Mouse (Mus musculus) lung, embryonic 14.5 days (tissue): Measurements from ENCODE around the gene Clca3a1. TPM values are rescaled to one million over a fixed set of nuclear protein-coding genes. Genes with fewer than 3 reads are reported as not detected.

ENCODE experiments used
- ATAC-seq: fragments of 200-750 bp; cut with Nextera tagmentation; 2 replicates; pipeline ENCODE4 v1.8.0; 2017; ENCODE audit warnings: mild to moderate bottlenecking, moderate TSS enrichment, moderate library complexity; ENCODE audit not compliant: insufficient read depth
- DNase-seq: peaks from one replicate; pipeline ENCODE4 v3.0.0-alpha.2; 2015
- H3K27ac ChIP-seq: fragments of 300-500 bp; sonication (generic); 2 replicates; pipeline ENCODE4 v1.5.1; 2014; ENCODE audit warnings: low read depth, mild to moderate bottlenecking, moderate library complexity
- H3K27me3 ChIP-seq: fragments of 300-500 bp; sonication (generic); 2 replicates; pipeline ENCODE4 v1.6.1; 2014; ENCODE audit warnings: low read length, control low read depth; ENCODE audit not compliant: insufficient read depth
- H3K36me3 ChIP-seq: fragments of 300-500 bp; sonication (generic); 2 replicates; pipeline ENCODE4 v1.6.1; 2014; ENCODE audit warnings: control low read depth; ENCODE audit not compliant: insufficient read depth
- H3K4me1 ChIP-seq: fragments of 300-500 bp; sonication (generic); 2 replicates; pipeline ENCODE4 v1.6.1; 2014; ENCODE audit warnings: antibody characterized with exemption, control low read depth; ENCODE audit not compliant: insufficient read depth
- H3K4me2 ChIP-seq: fragments of 300-500 bp; sonication (generic); 2 replicates; pipeline ENCODE4 v1.6.1; 2014; ENCODE audit warnings: mild to moderate bottlenecking
- H3K4me3 ChIP-seq: fragments of 300-500 bp; sonication (generic); 2 replicates; pipeline ENCODE4 v1.5.1; 2014; ENCODE audit warnings: low read depth, low read length
- H3K9ac ChIP-seq: fragments of 300-500 bp; sonication (generic); 2 replicates; pipeline ENCODE4 v1.6.1; 2014
- H3K9me3 ChIP-seq: fragments of 300-500 bp; sonication (generic); 2 replicates; pipeline ENCODE4 v1.6.1; 2016; ENCODE audit warnings: low read depth, low read length, control low read depth
- CTCF ChIP-seq: IDR thresholded peaks from 2 replicates; pipeline ENCODE4 v1.5.1; 2016; ENCODE audit warnings: antibody characterized with exemption, low read depth
- WGBS: fragments of 180-500 bp; shearing (Covaris S2); extraction: QIAGEN DNeasy Blood & Tissue Kit; methylation state at CpG from one replicate; pipeline ENCODE4 v1.1.7; 2014; 5-methylcytosine and 5-hydroxymethylcytosine counted together
- polyA plus RNA-seq: library from polyadenylated mRNA; unstranded; fragments of >200 nt; fragmentation: Nextera tagmentation; extraction: Ambion mirVana; gene quantifications from 2 replicates; pipeline ENCODE4 v1.2.1, GENCODE M21; 2014

Clca3a1 gene
- polyA plus RNA-seq, 1 experiment from 2014 or later, result 2.8 TPM

GRCm38 (mm10) chr3:144714126-144714525 lies 46.7 kb downstream of the Clca3a1 start:
- H3K9ac ChIP-seq, result no peak overlapping the region

GRCm38 (mm10) chr3:144711607-144712206 lies 49.1 kb downstream of the Clca3a1 start:
- no peak overlapping the region for H3K9ac ChIP-seq
- H3K27ac ChIP-seq, result no peak overlapping the region
- H3K4me3 ChIP-seq, result no peak overlapping the region
- ATAC-seq (no peak), DNase-seq (no peak)
- WGBS, result 85% methylated on average over 6 of the region's 6 CpGs
- H3K9me3 ChIP-seq, result no peaks in the 10 kb centered on the region
- H3K27me3 ChIP-seq, result no peaks in the 10 kb centered on the region
- H3K4me2 ChIP-seq, result no peak overlapping the region
- TF ChIP-seq CTCF, result no peak
- H3K36me3 ChIP-seq, result peaks cover 42% of the 10 kb centered on the region
- H3K4me1 ChIP-seq, result no peaks in the 10 kb centered on the region

More at GRCm38 (mm10) chr3:144714126-144714525, 46.7 kb downstream of the Clca3a1 start:
- 46% methylated on average over 7 of the region's 7 CpGs for WGBS
- no peak for ATAC-seq
- peak overlapping the region; percentile 20; the same call in 1 of the 2 replicates for H3K27ac ChIP-seq
- TF ChIP-seq CTCF, result no peak
- no peak overlapping the region for H3K4me2 ChIP-seq
- H3K4me1 ChIP-seq, result peaks cover 5% of the 10 kb centered on the region
- H3K36me3 ChIP-seq, result peaks cover 26% of the 10 kb centered on the region
- H3K9me3 ChIP-seq, result no peaks in the 10 kb centered on the region
- no peak overlapping the region for H3K4me3 ChIP-seq
- no peak for DNase-seq
- H3K27me3 ChIP-seq, result no peaks in the 10 kb centered on the region

- Histone ChIP-seq H3K4me2 (no peak overlapping the region), H3K27ac (no peak overlapping the region), H3K9me3 (no peaks in the 10 kb centered on the region), H3K27me3 (no peaks in the 10 kb centered on the region), H3K4me1 (no peaks in the 10 kb centered on the region), H3K4me3 (no peak overlapping the region), H3K9ac (no peak overlapping the region), H3K36me3 (peaks cover 57% of the 10 kb centered on the region)
- TF ChIP-seq CTCF, result no peak
- WGBS, result 64% methylated on average over 5 of the region's 5 CpGs
- no peak for ATAC-seq
- DNase-seq, result no peak
These were observed 52.2 kb downstream of the Clca3a1 start for GRCm38 (mm10) chr3:144708612-144709011.

GRCm38 (mm10) chr3:144703959-144704358 lies 56.8 kb downstream of the Clca3a1 start:
- Histone ChIP-seq H3K4me2 (no peak overlapping the region), H3K4me1 (no peaks in the 10 kb centered on the region), H3K27ac (no peak overlapping the region), H3K4me3 (no peak overlapping the region), H3K27me3 (no peaks in the 10 kb centered on the region), H3K36me3 (peaks cover 58% of the 10 kb centered on the region), H3K9me3 (no peaks in the 10 kb centered on the region), H3K9ac (no peak overlapping the region)
- ATAC-seq (no peak), DNase-seq (no peak)
- WGBS, result 75% methylated on average over 6 of the region's 6 CpGs
- TF ChIP-seq CTCF, result no peak

- Histone ChIP-seq H3K36me3 (peaks cover 73% of the 10 kb centered on the region), H3K4me1 (no peaks in the 10 kb centered on the region), H3K9ac (no peak overlapping the region), H3K27ac (no peak overlapping the region), H3K4me2 (no peak overlapping the region), H3K9me3 (no peaks in the 10 kb centered on the region), H3K4me3 (no peak overlapping the region), H3K27me3 (no peaks in the 10 kb centered on the region)
- DNase-seq, result no peak
- no peak for TF ChIP-seq CTCF
- no peak for ATAC-seq
- WGBS, result 79% methylated on average over 5 of the region's 5 CpGs
These were observed 61.9 kb downstream of the Clca3a1 start for GRCm38 (mm10) chr3:144698790-144699433.

GRCm38 (mm10) chr3:144697942-144698341 lies 62.8 kb downstream of the Clca3a1 start:
- DNase-seq (no peak), ATAC-seq (no peak)
- H3K4me1 ChIP-seq, result no peaks in the 10 kb centered on the region
- no peak overlapping the region for H3K4me3 ChIP-seq
- H3K36me3 ChIP-seq, result peaks cover 73% of the 10 kb centered on the region
- H3K9ac ChIP-seq, result no peak overlapping the region
- H3K9me3 ChIP-seq, result no peaks in the 10 kb centered on the region
- TF ChIP-seq CTCF, result no peak
- no peak overlapping the region for H3K27ac ChIP-seq
- H3K27me3 ChIP-seq, result no peaks in the 10 kb centered on the region
- 74% methylated on average over 3 of the region's 3 CpGs for WGBS
- no peak overlapping the region for H3K4me2 ChIP-seq

- Histone ChIP-seq H3K4me2 (no peak overlapping the region), H3K36me3 (peaks cover 75% of the 10 kb centered on the region), H3K27ac (no peak overlapping the region), H3K9ac (no peak overlapping the region), H3K27me3 (no peaks in the 10 kb centered on the region), H3K4me3 (no peak overlapping the region), H3K4me1 (no peaks in the 10 kb centered on the region), H3K9me3 (no peaks in the 10 kb centered on the region)
- 60% methylated on average over 5 of the region's 5 CpGs for WGBS
- no peak for TF ChIP-seq CTCF
- ATAC-seq (no peak), DNase-seq (no peak)
These were observed 63.6 kb downstream of the Clca3a1 start for GRCm38 (mm10) chr3:144697154-144697553.
